Mouse (Mus musculus) liver, postnatal 0 days (tissue): Measurements from ENCODE around the gene Tgfbi.

Experiments used
- CTCF ChIP-seq: sonication (generic); IDR thresholded peaks from 2 replicates; pipeline ENCODE4 v1.5.1; 2016; ENCODE audit warnings: antibody characterized with exemption, low read depth
- EP300 ChIP-seq: IDR thresholded peaks from 2 replicates; pipeline ENCODE4 v1.6.1; 2016; ENCODE audit warnings: antibody characterized with exemption, low read depth, mild to moderate bottlenecking

GRCm38 (mm10) chr13:56634920-56635319 is 25.6 kb downstream of the Tgfbi start:
- no peak for TF ChIP-seq EP300
- no peak for TF ChIP-seq CTCF
